Mouse (Mus musculus): Measurements from ENCODE around the gene Vegfa. TPM values are rescaled to one million over a fixed set of nuclear protein-coding genes. Genes with fewer than 3 reads are reported as not detected.

Vegfa gene
- polyA plus RNA-seq, 1 experiment from 2014 or later = 3.3 TPM

DNA sequence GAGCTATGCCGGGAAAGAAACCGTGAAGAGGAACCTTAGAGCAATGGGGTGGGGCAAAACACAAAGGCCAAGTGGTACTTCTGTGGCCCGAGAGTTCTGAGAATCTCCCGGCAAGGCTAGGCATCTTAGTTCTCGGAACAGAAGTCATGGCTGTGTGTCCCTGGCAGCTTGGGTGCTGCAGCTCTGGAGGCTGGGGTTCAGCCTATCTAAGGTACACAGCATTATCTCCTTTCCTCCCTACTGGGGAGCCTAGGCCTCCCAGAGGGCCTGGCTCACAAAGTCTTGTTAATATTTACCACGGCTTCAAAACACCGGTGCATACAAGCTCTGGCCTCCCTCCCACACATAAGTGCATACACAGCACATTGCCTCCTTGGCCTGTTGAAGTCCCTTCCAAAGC lies 59.0 kb downstream of the Vegfa start:
- no peaks in the 10 kb centered on the region for H3K9me3 ChIP-seq (ENCODE audit: control insufficient read depth, low read length)
- no peaks in the 10 kb centered on the region for H3K36me3 ChIP-seq (ENCODE audit: control insufficient read depth, insufficient read depth, low read length)
- no peak overlapping the region for H3K4me3 ChIP-seq (ENCODE audit: low read depth, low read length)
- no peak overlapping the region for H3K27ac ChIP-seq (replicated peaks; ENCODE audit: low read depth, low read length)
- 89% methylated on average over 7 of the region's 7 CpGs for WGBS
- DNase-seq (ENCODE audit: low spot score) (no peak), ATAC-seq (ENCODE audit: insufficient number of reproducible peaks, low FRiP score, low TSS enrichment, low read depth) (no peak)
- no peak overlapping the region for H3K4me2 ChIP-seq (ENCODE audit: low read depth, severe bottlenecking)
- no peak overlapping the region for H3K9ac ChIP-seq (ENCODE audit: low read length)
- no peaks in the 10 kb centered on the region for H3K27me3 ChIP-seq (ENCODE audit: control insufficient read depth, insufficient read depth, low read length)
- peaks cover 7% of the 10 kb centered on the region for H3K4me1 ChIP-seq (ENCODE audit: control insufficient read depth, insufficient read depth, low read length)

DNA sequence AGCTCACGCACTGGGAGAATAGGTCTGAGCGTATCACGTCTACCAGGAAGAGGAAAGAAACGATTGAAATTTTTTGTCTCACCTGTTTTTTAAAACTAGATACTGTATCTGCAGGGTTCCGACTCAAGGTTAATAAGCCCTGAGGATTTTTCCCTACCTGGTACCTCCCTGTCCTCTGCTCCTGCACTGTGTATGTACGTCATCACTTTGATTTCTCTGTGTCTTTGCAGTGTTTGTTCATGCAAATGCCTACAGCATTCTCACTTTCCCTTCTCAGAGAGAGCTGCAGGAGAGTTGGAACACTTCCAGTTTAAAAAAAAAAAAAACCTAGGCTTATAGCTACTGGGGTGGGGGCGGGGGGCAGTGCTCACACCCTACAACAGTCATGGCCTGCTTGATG lies 59.8 kb downstream of the Vegfa start:
- Histone ChIP-seq H3K27me3 (ENCODE audit: control insufficient read depth, insufficient read depth, low read length) (no peaks in the 10 kb centered on the region), H3K9ac (ENCODE audit: low read length) (no peak overlapping the region), H3K4me2 (ENCODE audit: low read depth, severe bottlenecking) (no peak overlapping the region), H3K27ac (replicated peaks; ENCODE audit: low read depth, low read length) (no peak overlapping the region), H3K36me3 (ENCODE audit: control insufficient read depth, insufficient read depth, low read length) (no peaks in the 10 kb centered on the region), H3K4me3 (ENCODE audit: low read depth, low read length) (no peak overlapping the region), H3K4me1 (ENCODE audit: control insufficient read depth, insufficient read depth, low read length) (peaks cover 15% of the 10 kb centered on the region), H3K9me3 (ENCODE audit: control insufficient read depth, low read length) (no peaks in the 10 kb centered on the region)
- 93% methylated on average over 7 of the region's 7 CpGs for WGBS
- ATAC-seq (ENCODE audit: insufficient number of reproducible peaks, low FRiP score, low TSS enrichment, low read depth) (no peak), DNase-seq (ENCODE audit: low spot score) (no peak)

- Histone ChIP-seq H3K9ac (ENCODE audit: low read length) (no peak overlapping the region), H3K36me3 (ENCODE audit: control insufficient read depth, insufficient read depth, low read length) (no peaks in the 10 kb centered on the region), H3K27me3 (ENCODE audit: control insufficient read depth, insufficient read depth, low read length) (no peaks in the 10 kb centered on the region), H3K27ac (replicated peaks; ENCODE audit: low read depth, low read length) (no peak overlapping the region), H3K4me1 (ENCODE audit: control insufficient read depth, insufficient read depth, low read length) (peaks cover 15% of the 10 kb centered on the region), H3K4me3 (ENCODE audit: low read depth, low read length) (no peak overlapping the region), H3K9me3 (ENCODE audit: control insufficient read depth, low read length) (no peaks in the 10 kb centered on the region), H3K4me2 (ENCODE audit: low read depth, severe bottlenecking) (no peak overlapping the region)
- ATAC-seq (ENCODE audit: insufficient number of reproducible peaks, low FRiP score, low TSS enrichment, low read depth) = no peak
- no peak for DNase-seq (ENCODE audit: low spot score)
- WGBS = 91% methylated on average over 6 of the region's 6 CpGs
Measured at GRCm38 (mm10) chr17:45971800-45972199, 60.4 kb downstream of the Vegfa start.

DNA sequence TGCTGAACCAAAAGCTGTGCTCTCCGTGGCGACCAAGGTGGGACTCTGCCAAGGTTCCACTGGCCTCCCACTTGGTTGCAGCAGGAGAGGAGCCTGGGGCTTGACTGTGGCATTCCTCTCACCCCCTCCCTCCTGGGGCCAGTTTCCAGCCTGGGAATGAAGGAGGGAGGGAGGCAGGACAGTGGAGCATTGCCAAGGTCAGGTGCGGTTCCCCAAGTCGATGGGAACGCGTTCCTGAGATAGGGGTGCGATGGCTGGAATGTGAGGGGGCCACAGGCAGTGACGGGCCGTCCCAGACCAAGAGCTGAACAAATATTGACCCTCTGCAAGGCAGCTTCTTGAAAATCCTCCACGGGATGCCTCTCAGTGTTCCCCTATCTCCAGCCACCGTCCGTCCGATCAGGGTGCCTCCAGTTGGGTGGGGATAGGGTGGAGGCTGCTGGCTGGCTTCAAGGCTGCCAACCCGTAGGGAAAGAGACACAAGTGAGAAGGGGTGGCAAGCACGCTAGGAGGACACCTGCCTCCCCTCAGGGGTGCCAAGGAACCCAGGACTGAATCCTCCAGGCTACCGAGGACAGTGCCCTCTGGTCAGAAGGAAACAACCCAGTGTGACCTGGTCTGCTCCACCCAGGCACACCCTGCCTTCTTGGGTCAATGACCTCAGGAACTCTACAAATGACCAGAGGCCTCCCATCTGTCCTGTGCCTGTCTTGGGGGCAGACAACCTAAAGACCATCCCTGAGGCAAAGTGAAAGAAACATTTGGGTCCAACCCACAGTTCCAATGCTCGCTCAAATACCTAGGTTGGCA lies 61.2 kb downstream of the Vegfa start:
- DNase-seq (ENCODE audit: low spot score) (no peak), ATAC-seq (ENCODE audit: insufficient number of reproducible peaks, low FRiP score, low TSS enrichment, low read depth) (no peak)
- H3K27ac ChIP-seq (replicated peaks; ENCODE audit: low read depth, low read length) = no peak overlapping the region
- no peak overlapping the region for H3K4me2 ChIP-seq (ENCODE audit: low read depth, severe bottlenecking)
- no peak overlapping the region for H3K9ac ChIP-seq (ENCODE audit: low read length)
- H3K36me3 ChIP-seq (ENCODE audit: control insufficient read depth, insufficient read depth, low read length) = no peaks in the 10 kb centered on the region
- peaks cover 15% of the 10 kb centered on the region for H3K4me1 ChIP-seq (ENCODE audit: control insufficient read depth, insufficient read depth, low read length)
- no peaks in the 10 kb centered on the region for H3K27me3 ChIP-seq (ENCODE audit: control insufficient read depth, insufficient read depth, low read length)
- H3K9me3 ChIP-seq (ENCODE audit: control insufficient read depth, low read length) = no peaks in the 10 kb centered on the region
- no peak overlapping the region for H3K4me3 ChIP-seq (ENCODE audit: low read depth, low read length)
- 89% methylated on average over 17 of the region's 17 CpGs for WGBS

DNA sequence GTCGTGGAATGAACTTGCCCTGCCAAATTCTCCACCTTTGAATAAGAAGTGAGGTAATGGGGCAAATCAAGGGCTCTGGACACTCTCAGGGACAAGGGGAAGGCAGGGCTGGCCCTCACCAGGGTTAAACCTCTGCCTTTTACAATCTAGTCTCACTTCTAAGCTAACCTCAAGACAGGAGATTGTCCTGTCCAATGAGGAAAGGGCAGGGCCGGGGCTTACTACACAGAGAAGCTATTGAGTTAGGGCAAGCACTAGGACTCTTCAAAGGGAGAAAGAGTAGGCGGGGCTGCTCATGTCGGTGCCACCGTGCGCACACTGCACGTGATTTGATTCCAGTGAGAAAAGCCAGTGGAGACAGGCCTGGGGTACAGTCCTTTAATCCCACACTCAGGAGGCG lies 62.6 kb downstream of the Vegfa start:
- Histone ChIP-seq H3K27ac (replicated peaks; ENCODE audit: low read depth, low read length) (no peak overlapping the region), H3K27me3 (ENCODE audit: control insufficient read depth, insufficient read depth, low read length) (no peaks in the 10 kb centered on the region), H3K4me3 (ENCODE audit: low read depth, low read length) (no peak overlapping the region), H3K4me2 (ENCODE audit: low read depth, severe bottlenecking) (no peak overlapping the region), H3K36me3 (ENCODE audit: control insufficient read depth, insufficient read depth, low read length) (no peaks in the 10 kb centered on the region), H3K9me3 (ENCODE audit: control insufficient read depth, low read length) (no peaks in the 10 kb centered on the region), H3K9ac (ENCODE audit: low read length) (no peak overlapping the region), H3K4me1 (ENCODE audit: control insufficient read depth, insufficient read depth, low read length) (peaks cover 14% of the 10 kb centered on the region)
- no peak for ATAC-seq (ENCODE audit: insufficient number of reproducible peaks, low FRiP score, low TSS enrichment, low read depth)
- 60% methylated on average over 8 of the region's 8 CpGs for WGBS
- no peak for DNase-seq (ENCODE audit: low spot score)

- Histone ChIP-seq H3K36me3 (ENCODE audit: control insufficient read depth, insufficient read depth, low read length) (no peaks in the 10 kb centered on the region), H3K4me1 (ENCODE audit: control insufficient read depth, insufficient read depth, low read length) (peaks cover 10% of the 10 kb centered on the region), H3K27ac (replicated peaks; ENCODE audit: low read depth, low read length) (no peak overlapping the region; the same call in 1 of the 2 replicates), H3K9me3 (ENCODE audit: control insufficient read depth, low read length) (no peaks in the 10 kb centered on the region), H3K27me3 (ENCODE audit: control insufficient read depth, insufficient read depth, low read length) (no peaks in the 10 kb centered on the region), H3K9ac (ENCODE audit: low read length) (no peak overlapping the region), H3K4me3 (ENCODE audit: low read depth, low read length) (no peak overlapping the region), H3K4me2 (ENCODE audit: low read depth, severe bottlenecking) (no peak overlapping the region)
- DNase-seq (ENCODE audit: low spot score) (no peak), ATAC-seq (ENCODE audit: insufficient number of reproducible peaks, low FRiP score, low TSS enrichment, low read depth) (no peak)
- 78% methylated on average over 11 of the region's 11 CpGs for WGBS
Measured at GRCm38 (mm10) chr17:45968341-45968740, 63.8 kb downstream of the Vegfa start.

Other genes with a start within 250 kb of the Vegfa start
- 152 and 165 TPM in 2 replicates for gene Mrps18a, start 78.6 kb upstream of the Vegfa start, polyA plus RNA-seq (2014; fragmentation: Nextera tagmentation; extraction: Ambion mirVana)
- 12.1 and 13.1 TPM in 2 replicates for gene Rsph9, start 111.8 kb upstream of the Vegfa start, polyA plus RNA-seq (2014; fragmentation: Nextera tagmentation; extraction: Ambion mirVana)
- gene Mad2l1bp, start 121.2 kb upstream of the Vegfa start, polyA plus RNA-seq (2014; fragmentation: Nextera tagmentation; extraction: Ambion mirVana) = 34.9 and 39.7 TPM in 2 replicates
- gene Gtpbp2, start 128.7 kb upstream of the Vegfa start, polyA plus RNA-seq (2014; fragmentation: Nextera tagmentation; extraction: Ambion mirVana) = 29.4 and 30.1 TPM in 2 replicates
- gene Polh, start 170.3 kb upstream of the Vegfa start, polyA plus RNA-seq (2014; fragmentation: Nextera tagmentation; extraction: Ambion mirVana) = 10.3 and 13.6 TPM in 2 replicates
- gene Xpo5, start 170.4 kb upstream of the Vegfa start, polyA plus RNA-seq (2014; fragmentation: Nextera tagmentation; extraction: Ambion mirVana) = 73.0 and 73.8 TPM in 2 replicates
- 123 and 124 TPM in 2 replicates for gene Polr1c, start 215.7 kb upstream of the Vegfa start, polyA plus RNA-seq (2014; fragmentation: Nextera tagmentation; extraction: Ambion mirVana)
- 64.0 and 76.9 TPM in 2 replicates for gene Yipf3, start 215.7 kb upstream of the Vegfa start, polyA plus RNA-seq (2014; fragmentation: Nextera tagmentation; extraction: Ambion mirVana)
- gene Lrrc73, start 221.2 kb upstream of the Vegfa start, polyA plus RNA-seq (2014; fragmentation: Nextera tagmentation; extraction: Ambion mirVana) = 0.69 and 0.72 TPM in 2 replicates